Mouse (Mus musculus): Measurements from ENCODE around the gene Srp68.

DNA sequence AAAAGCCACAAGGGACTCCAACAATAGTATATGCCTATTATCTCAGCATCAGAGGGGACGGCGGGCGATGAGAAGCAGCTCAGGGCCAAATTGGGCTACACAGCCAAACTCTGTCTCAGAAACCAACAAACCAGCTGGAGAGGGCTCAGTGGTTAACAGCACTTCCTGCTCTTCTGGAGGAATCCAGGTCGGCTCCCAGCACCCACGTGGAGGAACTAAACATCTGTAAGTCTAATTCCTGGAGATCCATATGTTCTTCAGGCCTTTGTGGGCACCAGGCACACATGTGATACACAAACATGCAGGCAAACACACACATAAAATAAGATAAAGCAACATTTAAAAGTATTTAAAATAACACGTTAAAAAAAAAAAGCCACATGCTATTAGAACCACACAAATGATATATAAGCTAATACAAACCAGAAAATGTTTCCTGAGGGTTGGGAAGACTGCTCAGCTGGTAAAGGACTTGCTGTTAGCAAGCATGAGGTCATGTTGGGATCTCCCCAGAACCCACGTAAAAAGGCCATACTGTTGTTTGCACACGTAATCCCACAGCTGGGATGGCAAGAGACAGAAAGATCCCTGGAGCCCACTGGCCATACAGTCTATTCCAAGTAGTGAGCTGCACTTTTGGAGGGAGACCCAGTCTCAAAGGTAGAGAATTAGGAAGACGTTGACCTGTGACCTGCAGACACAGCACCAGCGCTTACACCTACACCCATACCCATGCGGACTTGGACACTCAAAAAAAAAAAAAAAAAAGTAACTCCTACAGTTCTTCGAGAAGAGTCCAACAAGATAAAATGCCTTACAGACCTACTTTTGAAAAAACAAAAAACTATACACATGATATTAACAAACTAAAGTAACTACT, 1.2 kb downstream of the Srp68 start:
- no peak for TF ChIP-seq USF1 (IDR thresholded peaks at IDR 0.05; ENCODE audit: low read depth)
- no peak for TF ChIP-seq CTCF (IDR thresholded peaks at IDR 0.05; ENCODE audit: control insufficient read depth, insufficient read depth, insufficient read length)
- TF ChIP-seq MYOG (IDR thresholded peaks at IDR 0.05; ENCODE audit: control insufficient read depth, extremely low read depth, insufficient read length), result no peak
- peak; percentile 47 for TF ChIP-seq MAX (IDR thresholded peaks at IDR 0.05)
- TF ChIP-seq MYOD1 (IDR thresholded peaks at IDR 0.05; ENCODE audit: control insufficient read depth, insufficient read length, low read depth), result no peak
- TF ChIP-seq CEBPB (IDR thresholded peaks at IDR 0.05; ENCODE audit: low read depth), result no peak
- no peak for TF ChIP-seq FOSL1 (IDR thresholded peaks at IDR 0.05; ENCODE audit: insufficient read depth, low read length, poor library complexity, severe bottlenecking)

Measured in C2C12 (cell line).